Mouse (Mus musculus) hindbrain, embryonic 16.5 days (tissue): ENCODE data around the gene Cct8. TPM values are rescaled to one million over a fixed set of nuclear protein-coding genes. Genes with fewer than 3 reads are reported as not detected.

Experiments used
- ATAC-seq: fragments of 200-750 bp; cut with Nextera tagmentation; 2 replicates; pipeline ENCODE4 v1.8.0; 2017; ENCODE audit warnings: moderate TSS enrichment, moderate library complexity
- H3K27ac ChIP-seq: fragments of 300-500 bp; sonication (generic); 2 replicates; pipeline ENCODE4 v1.5.1; 2014; ENCODE audit warnings: low read depth, mild to moderate bottlenecking, control low read depth, low read length, moderate library complexity
- H3K27me3 ChIP-seq: fragments of 300-500 bp; sonication (generic); replicated peaks from 2 replicates; pipeline ENCODE4 v1.6.1; 2014; ENCODE audit warnings: low read length; ENCODE audit not compliant: control insufficient read depth, insufficient read depth
- H3K36me3 ChIP-seq: fragments of 300-500 bp; sonication (generic); 2 replicates; pipeline ENCODE4 v1.6.1; 2014; ENCODE audit warnings: mild to moderate bottlenecking, low read length, moderate library complexity, mixed read lengths; ENCODE audit not compliant: control insufficient read depth, insufficient read depth
- H3K4me1 ChIP-seq: fragments of 300-500 bp; sonication (generic); 2 replicates; pipeline ENCODE4 v1.6.1; 2014; ENCODE audit warnings: low read depth, low read length; ENCODE audit not compliant: control insufficient read depth, insufficient read depth
- H3K4me2 ChIP-seq: fragments of 300-500 bp; sonication (generic); 2 replicates; pipeline ENCODE4 v1.6.1; 2014; ENCODE audit warnings: mild to moderate bottlenecking, low read length, control low read depth, moderate library complexity
- H3K4me3 ChIP-seq: fragments of 300-500 bp; sonication (generic); 2 replicates; pipeline ENCODE4 v1.5.1; 2014; ENCODE audit warnings: mild to moderate bottlenecking, low read length, control low read depth, moderate library complexity
- H3K9ac ChIP-seq: fragments of 300-500 bp; sonication (generic); 2 replicates; pipeline ENCODE4 v1.6.1; 2014; ENCODE audit warnings: low read depth, mild to moderate bottlenecking, control low read depth, low read length, moderate library complexity
- H3K9me3 ChIP-seq: fragments of 300-500 bp; sonication (generic); 2 replicates; pipeline ENCODE4 v1.6.1; 2014; ENCODE audit warnings: mild to moderate bottlenecking, low read length, moderate library complexity; ENCODE audit not compliant: control insufficient read depth
- WGBS: fragments of 180-500 bp; shearing (Covaris S2); extraction: QIAGEN DNeasy Blood & Tissue Kit; methylation state at CpG from one replicate; pipeline ENCODE4 v1.1.7; 2014; 5-methylcytosine and 5-hydroxymethylcytosine counted together
- polyA plus RNA-seq: library from polyadenylated mRNA; unstranded; fragments of >200 nt; fragmentation: Nextera tagmentation; extraction: Ambion mirVana; gene quantifications from 2 replicates; pipeline ENCODE4 v1.2.1, GENCODE M21; 2015

The Cct8 gene
- 395 and 404 TPM in 2 replicates for polyA plus RNA-seq

DNA sequence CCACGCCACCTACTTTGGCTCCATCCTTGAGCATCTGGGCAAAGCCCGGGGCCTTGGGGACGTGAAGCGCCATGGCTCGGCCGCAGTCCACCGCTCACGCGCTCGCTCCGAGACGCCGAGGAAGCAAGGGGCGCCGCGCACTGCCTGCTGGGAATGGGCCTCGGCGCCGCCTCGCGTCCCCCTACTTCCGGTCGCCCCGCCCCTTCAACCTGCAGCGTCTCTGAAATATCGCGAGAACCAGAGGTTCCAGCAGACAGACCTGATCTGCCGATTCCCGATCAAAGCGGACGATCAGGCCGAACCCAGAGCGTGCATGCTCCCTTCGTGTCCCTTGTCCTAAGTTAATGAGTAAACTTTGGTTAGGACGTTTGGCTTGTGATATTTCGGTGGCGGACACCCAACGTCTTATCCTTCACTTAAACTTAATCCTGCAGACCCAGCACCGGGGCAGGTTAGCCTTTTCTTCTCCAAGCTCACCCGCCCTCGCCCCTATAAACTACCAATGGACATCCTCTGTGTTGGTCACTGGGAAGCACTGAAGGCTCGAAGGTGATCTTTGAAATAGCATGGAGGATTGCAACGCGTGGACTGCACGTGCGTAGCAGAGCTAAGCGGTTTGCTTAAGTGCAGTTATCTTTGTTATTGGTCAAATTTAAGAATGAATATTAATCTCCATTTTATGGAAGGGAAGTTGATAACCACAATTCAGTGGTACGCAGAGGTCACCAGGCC is at the start of gene Cct8:
Gene Cct8 (minus strand): TSS at position 158 of the 732 bp plus-strand sequence.
- H3K27ac ChIP-seq, result peak within 1 kb of the TSS; percentile 86
- H3K9me3 ChIP-seq, result no peaks in the 10 kb centered on the region
- H3K9ac ChIP-seq, result peak within 1 kb of the TSS; percentile 96
- H3K27me3 ChIP-seq, result no peaks in the 10 kb centered on the region
- peaks cover 15% of the 10 kb centered on the region for H3K4me1 ChIP-seq
- ATAC-seq, result peak; percentile 96
- peaks cover 13% of the 10 kb centered on the region for H3K36me3 ChIP-seq
- under 1% methylated on average over 48 of the region's 48 CpGs for WGBS
- H3K4me3 ChIP-seq, result peak within 1 kb of the TSS; percentile 84
- peak within 1 kb of the TSS; percentile 80 for H3K4me2 ChIP-seq

DNA sequence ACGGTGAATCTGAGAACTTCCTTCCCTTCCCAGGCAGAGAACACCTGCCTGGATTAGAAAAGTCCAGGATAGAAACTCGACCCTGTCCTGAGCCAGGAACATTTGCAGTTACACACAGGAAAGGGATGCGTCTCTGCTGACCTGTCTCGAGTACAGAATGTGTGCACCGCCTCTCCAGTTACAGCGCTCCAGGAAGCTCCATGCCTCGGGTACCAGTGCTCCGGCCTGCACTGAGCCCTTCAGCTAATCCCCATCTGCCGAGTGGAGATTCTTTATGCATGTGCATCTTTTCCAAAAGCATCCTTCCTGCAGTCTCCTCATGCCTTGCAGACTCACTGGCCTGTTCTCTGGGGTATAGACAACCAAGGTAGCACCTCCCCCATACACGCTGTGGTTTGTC is 33.1 kb upstream of the Cct8 start:
- Histone ChIP-seq H3K4me2 (no peak overlapping the region), H3K4me3 (no peak overlapping the region), H3K9ac (no peak overlapping the region), H3K36me3 (no peaks in the 10 kb centered on the region), H3K27me3 (no peaks in the 10 kb centered on the region), H3K9me3 (no peaks in the 10 kb centered on the region), H3K4me1 (no peaks in the 10 kb centered on the region), H3K27ac (no peak overlapping the region)
- no peak for ATAC-seq
- 76% methylated on average over 10 of the region's 10 CpGs for WGBS

DNA sequence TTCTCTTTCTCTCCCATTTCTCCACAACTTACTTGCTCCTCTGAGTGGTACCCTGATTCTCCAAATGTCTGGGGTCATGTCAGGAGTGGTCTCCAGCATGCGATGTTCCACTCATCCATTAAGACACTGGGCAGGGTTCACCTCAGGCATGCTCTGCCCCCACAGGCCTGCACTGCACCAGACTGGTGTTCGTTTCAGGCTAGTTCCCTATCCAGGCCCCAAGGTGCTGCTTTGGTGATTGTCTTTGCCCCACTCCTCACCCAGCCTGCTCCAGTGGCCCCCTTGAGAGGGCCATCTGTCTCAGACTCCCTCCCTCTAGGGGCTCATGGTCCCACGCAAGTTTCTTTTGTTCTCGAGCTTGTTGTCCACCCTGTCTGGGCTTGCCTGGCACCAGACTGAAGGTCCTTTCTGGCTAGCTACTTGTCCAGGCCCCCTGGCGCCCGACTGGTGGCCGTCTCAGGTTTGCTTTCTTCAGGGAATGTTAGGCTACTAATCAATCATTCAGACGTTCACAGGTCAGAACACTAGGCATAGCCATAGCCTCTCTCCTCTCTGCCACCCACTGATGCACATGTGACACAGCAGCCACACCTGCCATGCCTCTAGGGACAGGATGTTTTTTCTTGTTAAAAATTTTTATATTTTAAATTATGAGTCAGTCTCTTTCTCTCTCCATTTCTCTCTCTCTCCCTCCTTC is 32.0 kb upstream of the Cct8 start:
- no peaks in the 10 kb centered on the region for H3K9me3 ChIP-seq
- no peaks in the 10 kb centered on the region for H3K4me1 ChIP-seq
- no peaks in the 10 kb centered on the region for H3K36me3 ChIP-seq
- H3K27ac ChIP-seq, result no peak overlapping the region
- 64% methylated on average over 8 of the region's 8 CpGs for WGBS
- H3K4me2 ChIP-seq, result no peak overlapping the region
- no peak overlapping the region for H3K4me3 ChIP-seq
- no peaks in the 10 kb centered on the region for H3K27me3 ChIP-seq
- no peak for ATAC-seq
- no peak overlapping the region for H3K9ac ChIP-seq

DNA sequence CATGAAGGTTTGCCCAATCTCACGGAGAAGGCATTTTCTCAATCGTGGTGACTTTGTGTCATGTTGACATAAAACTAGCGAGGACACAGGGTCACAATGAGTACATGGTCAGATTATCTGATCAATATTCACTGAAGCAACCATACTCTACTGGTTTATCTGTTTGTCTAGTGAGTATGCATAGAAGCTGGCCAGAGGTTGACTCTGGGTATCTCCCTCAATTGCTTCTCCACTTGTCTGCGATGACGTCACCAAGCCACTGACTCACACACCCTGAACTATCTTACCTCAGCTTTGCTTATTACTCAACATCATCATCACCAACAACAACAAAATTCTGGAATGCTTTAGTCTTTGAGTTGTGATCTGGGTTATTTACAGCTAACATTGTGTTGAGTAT is 28.6 kb upstream of the Cct8 start:
- Histone ChIP-seq H3K4me2 (no peak overlapping the region), H3K4me1 (no peaks in the 10 kb centered on the region), H3K27me3 (no peaks in the 10 kb centered on the region), H3K4me3 (no peak overlapping the region), H3K9me3 (no peaks in the 10 kb centered on the region), H3K27ac (no peak overlapping the region), H3K9ac (no peak overlapping the region), H3K36me3 (no peaks in the 10 kb centered on the region)
- no peak for ATAC-seq
- WGBS, result 89% methylated on average over 5 of the region's 5 CpGs

DNA sequence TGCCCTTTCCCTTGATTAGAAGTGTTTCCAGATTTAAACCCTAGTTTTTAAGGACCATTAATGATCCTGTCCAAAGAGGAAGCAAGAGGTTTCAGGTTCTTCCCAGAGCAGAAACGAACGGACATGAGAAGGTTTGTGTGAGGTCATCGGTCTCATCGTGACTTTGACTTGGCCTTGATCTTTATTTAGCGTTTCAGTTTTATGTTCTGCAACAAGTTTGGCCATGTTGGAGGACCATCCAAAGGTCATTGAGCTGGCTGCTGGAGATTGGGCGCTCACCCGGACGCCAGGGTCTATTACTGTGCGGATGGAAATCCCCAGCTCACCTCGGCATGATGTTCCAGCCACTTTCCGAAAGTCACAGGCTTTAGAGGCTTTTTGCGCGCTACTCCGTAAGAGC is 16.7 kb upstream of the Cct8 start:
- Histone ChIP-seq H3K27me3 (no peaks in the 10 kb centered on the region), H3K4me2 (no peak overlapping the region), H3K4me1 (no peaks in the 10 kb centered on the region), H3K36me3 (no peaks in the 10 kb centered on the region), H3K27ac (no peak overlapping the region), H3K4me3 (no peak overlapping the region), H3K9me3 (no peaks in the 10 kb centered on the region), H3K9ac (no peak overlapping the region)
- WGBS, result 96% methylated on average over 14 of the region's 14 CpGs
- ATAC-seq, result no peak

DNA sequence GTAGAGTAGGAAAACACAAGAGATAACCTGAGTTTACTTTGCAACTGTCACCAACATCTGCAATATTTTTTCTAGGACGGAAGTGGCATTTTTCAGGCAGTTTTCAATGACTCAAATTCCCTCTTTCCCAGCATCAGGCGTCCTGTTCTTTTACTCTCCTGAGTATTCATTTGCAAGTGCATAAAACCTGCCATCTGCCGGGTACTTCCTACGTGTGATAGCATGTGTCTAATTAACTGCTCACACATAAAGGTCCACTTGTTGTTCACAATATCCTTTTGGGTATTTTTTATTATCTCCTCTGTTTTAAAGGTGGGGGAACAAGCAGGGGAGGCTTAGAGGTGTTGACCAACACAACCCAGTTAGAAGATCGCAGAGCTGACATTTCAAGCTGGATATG is 16.0 kb upstream of the Cct8 start:
- no peaks in the 10 kb centered on the region for H3K4me1 ChIP-seq
- H3K27me3 ChIP-seq, result no peaks in the 10 kb centered on the region
- 53% methylated on average over 5 of the region's 5 CpGs for WGBS
- no peak overlapping the region for H3K4me3 ChIP-seq
- H3K9ac ChIP-seq, result no peak overlapping the region
- H3K36me3 ChIP-seq, result no peaks in the 10 kb centered on the region
- H3K9me3 ChIP-seq, result no peaks in the 10 kb centered on the region
- ATAC-seq, result no peak
- H3K27ac ChIP-seq, result no peak overlapping the region
- H3K4me2 ChIP-seq, result no peak overlapping the region

DNA sequence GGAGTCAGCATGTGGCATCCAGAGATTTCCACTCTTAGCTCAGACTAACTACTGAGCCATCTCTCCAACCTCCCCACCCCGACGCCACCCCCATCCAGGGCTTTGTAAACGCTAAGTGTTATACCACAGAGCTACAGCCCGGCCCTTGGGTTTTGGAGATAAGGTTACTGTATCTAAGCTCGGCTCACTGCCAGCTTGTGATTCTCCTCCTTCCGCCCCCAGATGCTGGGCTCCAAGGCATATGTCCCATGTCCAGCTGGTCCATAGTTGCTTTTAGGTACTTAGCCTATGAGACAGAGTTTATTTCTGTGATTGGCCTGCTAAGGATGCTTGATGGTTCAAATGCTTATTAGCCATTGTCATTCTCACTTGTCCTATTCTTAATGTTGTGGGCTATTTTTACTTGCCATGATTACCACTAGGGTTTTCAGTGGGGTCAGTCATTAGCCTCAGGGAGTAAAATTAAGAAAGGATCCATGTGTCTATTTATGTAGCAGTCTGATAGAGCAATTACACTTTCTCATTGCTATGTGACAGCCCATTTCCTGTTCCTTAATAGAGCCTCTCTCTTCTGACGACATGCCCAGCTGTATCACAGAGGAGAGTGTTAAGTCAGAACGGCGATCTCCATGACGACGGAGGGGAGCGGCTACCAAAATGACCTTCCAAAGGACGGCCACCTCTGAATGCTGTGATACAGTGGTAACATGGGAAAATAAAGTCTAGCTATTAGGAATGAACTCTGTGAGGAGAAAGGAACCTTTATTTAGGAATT is 5.8 kb upstream of the Cct8 start:
- ATAC-seq, result peak; percentile 31
- WGBS, result 59% methylated on average over 13 of the region's 13 CpGs
- no peaks in the 10 kb centered on the region for H3K36me3 ChIP-seq
- H3K4me3 ChIP-seq, result no peak overlapping the region
- no peaks in the 10 kb centered on the region for H3K9me3 ChIP-seq
- H3K4me2 ChIP-seq, result no peak overlapping the region
- no peak overlapping the region for H3K9ac ChIP-seq
- H3K4me1 ChIP-seq, result peaks cover 4% of the 10 kb centered on the region
- H3K27ac ChIP-seq, result no peak overlapping the region
- no peaks in the 10 kb centered on the region for H3K27me3 ChIP-seq

DNA sequence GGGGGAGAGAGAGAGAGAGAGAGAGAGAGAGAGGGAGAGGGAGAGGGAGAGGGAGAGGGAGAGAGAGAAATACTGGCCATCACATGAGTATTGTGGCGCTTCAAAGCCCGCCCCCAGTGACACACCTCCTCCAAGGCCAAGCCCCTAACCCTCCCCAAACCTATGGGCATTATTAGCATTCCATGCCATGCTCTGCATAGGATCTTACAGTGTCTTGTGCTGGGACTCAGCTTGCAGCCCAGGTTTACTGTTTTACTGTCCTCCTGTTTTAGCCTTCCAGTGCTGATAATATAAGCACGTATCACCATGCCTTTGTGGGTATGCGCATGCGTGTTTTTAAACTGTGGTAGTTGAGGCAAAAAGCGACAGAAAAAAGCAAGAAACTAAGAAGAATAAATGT is 3.9 kb upstream of the Cct8 start:
- Histone ChIP-seq H3K9ac (no peak overlapping the region), H3K27ac (no peak overlapping the region), H3K4me1 (peaks cover 7% of the 10 kb centered on the region), H3K4me2 (no peak overlapping the region), H3K9me3 (no peaks in the 10 kb centered on the region), H3K4me3 (no peak overlapping the region), H3K27me3 (no peaks in the 10 kb centered on the region), H3K36me3 (no peaks in the 10 kb centered on the region)
- 70% methylated on average over 6 of the region's 6 CpGs for WGBS
- no peak for ATAC-seq

DNA sequence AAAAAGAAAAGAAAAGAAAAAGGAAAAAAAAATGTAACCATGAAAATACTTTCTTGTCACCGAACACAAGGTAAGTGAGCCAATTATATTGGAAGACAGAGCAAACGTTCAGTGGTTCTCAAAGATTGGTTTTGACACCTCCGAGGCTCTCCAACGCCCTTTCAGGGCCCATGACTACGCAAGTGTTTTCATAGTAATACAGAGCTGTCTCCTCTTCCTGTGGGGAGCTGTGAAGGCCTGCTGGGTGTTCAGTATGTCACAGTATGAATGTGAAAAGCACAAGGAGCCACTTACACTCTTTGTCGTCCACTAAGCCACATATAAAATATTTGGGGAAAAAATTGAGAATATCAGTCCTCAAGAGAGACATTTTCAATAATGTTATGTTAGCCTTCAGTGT is 1.5 kb upstream of the Cct8 start:
- Histone ChIP-seq H3K4me1 (peaks cover 15% of the 10 kb centered on the region), H3K36me3 (peaks cover 6% of the 10 kb centered on the region), H3K4me3 (no peak overlapping the region), H3K9ac (no peak overlapping the region), H3K9me3 (no peaks in the 10 kb centered on the region), H3K4me2 (no peak overlapping the region), H3K27ac (no peak overlapping the region), H3K27me3 (no peaks in the 10 kb centered on the region)
- no peak for ATAC-seq
- 87% methylated on average over 6 of the region's 6 CpGs for WGBS
